Mouse (Mus musculus) MEL-GATA-1-ER (cell line): ENCODE measurements at regions not wholly inside any gene's neighbourhood (a gene's known extent, or its start where the extent isn't known, plus 50 kb on each side); places are given as distances from the start of the nearest gene placed in this dataset.

Source experiments
- DNase-seq: peaks from one replicate; pipeline ENCODE4 v3.0.0-alpha.2; 2012; ENCODE audit warnings: low read depth; ENCODE audit errors: extremely low read depth

- DNase-seq = peak; percentile 43
Observed at GRCm38 (mm10) chr15:15329796-15330195, 1398.8 kb upstream of the Cdh9 start.

- no peak for DNase-seq
Observed at GRCm38 (mm10) chr15:15331947-15332346, 1396.6 kb upstream of the Cdh9 start.

DNA sequence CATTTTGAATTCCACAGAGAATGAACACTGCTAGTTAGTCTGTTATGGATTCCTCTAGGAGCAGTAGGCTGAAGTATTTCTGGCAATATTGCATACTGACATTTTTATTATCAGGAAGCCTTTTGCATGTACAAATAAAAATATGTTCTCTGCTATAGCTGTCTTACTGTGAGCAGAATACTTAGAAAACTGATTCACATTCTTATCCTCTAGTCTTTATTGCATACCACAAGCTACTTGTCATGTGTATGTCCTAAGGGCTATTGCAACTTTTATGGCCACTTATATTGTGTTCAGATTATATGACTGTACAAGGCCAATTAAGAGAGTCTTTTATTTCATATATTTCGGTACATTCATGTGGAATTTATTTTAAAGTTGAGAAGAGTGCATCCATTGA is 1366.7 kb upstream of the Cdh9 start:
- no peak for DNase-seq

DNA sequence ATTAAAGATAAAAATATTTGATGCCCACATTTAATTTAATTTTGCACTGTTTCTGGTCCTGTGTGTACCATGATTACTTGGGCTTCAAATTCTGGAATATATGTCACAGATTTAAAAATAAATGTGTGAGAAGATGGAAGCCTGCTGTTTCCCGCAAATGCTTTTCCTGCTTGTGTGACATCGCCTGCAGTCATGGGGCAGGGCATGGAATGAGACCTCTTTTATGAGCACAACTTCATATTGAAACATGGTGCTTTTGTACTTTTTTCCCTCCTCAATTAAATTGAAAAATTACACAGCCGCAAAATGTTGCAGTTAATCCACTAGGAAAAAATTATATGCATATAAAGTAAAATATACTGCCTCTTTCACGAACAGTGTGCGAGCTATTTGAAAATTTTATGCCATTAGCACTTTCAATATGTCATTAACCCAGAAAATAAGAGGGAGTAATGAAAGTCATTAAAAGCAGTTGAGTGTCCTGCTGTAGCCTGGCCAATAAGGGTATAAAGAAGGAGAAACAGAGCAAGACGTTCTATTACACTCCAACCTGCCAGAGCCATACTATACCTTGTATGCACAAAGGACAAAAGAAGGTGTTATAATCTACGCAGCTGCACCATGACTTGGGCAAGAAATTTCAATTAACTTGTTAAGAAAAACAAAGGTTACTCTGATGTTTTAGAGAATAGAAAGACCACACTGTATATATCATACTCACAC is 1336.1 kb upstream of the Cdh9 start:
- DNase-seq = no peak
